Comparison of ENCODE assay signal across 13 mouse cellular contexts in genomic region chr11:88258212-88258611, GRCm38 (mm10). TPM values are rescaled to one million over a fixed set of nuclear protein-coding genes. Genes with fewer than 3 reads are reported as not detected.
A peak's percentile ranks its signal among the peaks of the same experiment; 100 is the strongest.
DNase-seq lines count a peak whose midpoint lies in the region; ATAC-seq and TF ChIP-seq lines count a peak whose summit lies in the region.
"Had no signal": no experiment of that assay in that cellular context is flagged by ENCODE, and none has a peak within 500 bp of the region (broad histone marks: within the 10 kb centered on the region; RNA-seq: fewer than 3 reads in every experiment).

No protein-coding gene starts in this region.

- ATAC-seq in liver, embryonic 12.5 days: no peak
- ATAC-seq in activated CD4-positive, CD25-positive, alpha-beta regulatory T cell, adult 4 months: no peak

- H3K4me1 ChIP-seq in liver, adult 2 months (ENCODE audit: control insufficient read depth, insufficient read depth, low read length): no peaks in the 10 kb centered on the region
- H3K4me1 ChIP-seq in liver, embryonic 12.5 days: 0 out of 2 replicates have a peak, but pooled peaks cover under 1% of the 10 kb centered on the region

- TF ChIP-seq CTCF in liver, adult 2 months (IDR thresholded peaks at IDR 0.05; ENCODE audit: low read depth, low read length): peak; percentile 28; the same call in 1 of the 2 replicates
- peak; percentile 28; the same call in 1 of the 2 replicates for TF ChIP-seq CTCF in brain, embryonic 14.5 days (IDR thresholded peaks at IDR 0.05; ENCODE audit: borderline replicate concordance, extremely low read depth, insufficient read depth, insufficient read length)

- peaks cover 4% of the 10 kb centered on the region; the same call in 1 of the 2 replicates for H3K9me3 ChIP-seq in liver, embryonic 12.5 days (replicated peaks)
- H3K9me3 ChIP-seq: limb, embryonic 10.5 days had no signal

- H3K36me3 ChIP-seq in liver, adult 2 months (ENCODE audit: control insufficient read depth, insufficient read depth, low read length): no peaks in the 10 kb centered on the region
- H3K36me3 ChIP-seq in liver, embryonic 12.5 days: no peaks in the 10 kb centered on the region
- H3K36me3 ChIP-seq: heart, embryonic 12.5 days; hindbrain, embryonic 13.5 days; limb, embryonic 10.5 days had no signal

- peaks cover 18% of the 10 kb centered on the region; the same call in 1 of the 2 replicates for H3K27me3 ChIP-seq in liver, adult 2 months (ENCODE audit: control insufficient read depth, insufficient read depth, low read length)
- peaks cover 40% of the 10 kb centered on the region for H3K27me3 ChIP-seq in liver, embryonic 12.5 days (replicated peaks)
- H3K27me3 ChIP-seq: heart, embryonic 12.5 days; hindbrain, embryonic 13.5 days had no signal

- no peaks in the 10 kb centered on the region for H3K79me2 ChIP-seq in liver, adult 2 months (ENCODE audit: control insufficient read depth, insufficient read depth, low read length)

- no peak for DNase-seq in liver, adult 2 months (ENCODE audit: extremely low read depth, low read depth, low spot score)
- DNase-seq in A20 (ENCODE audit: low read depth, low spot score): peak; percentile 51
- DNase-seq in CD4-positive helper T cell, adult 2 months (ENCODE audit: low read depth, low spot score): peak; percentile 16
- no peak for DNase-seq in brain, embryonic 14.5 days (ENCODE audit: low read depth)
- no peak for DNase-seq in embryo, embryonic 10.5 days (ENCODE audit: low spot score)
- DNase-seq: kidney, postnatal 36 days had no signal

- no peak overlapping the region for H3K4me3 ChIP-seq in liver, adult 2 months (ENCODE audit: insufficient read depth, low read depth, low read length)
- H3K4me3 ChIP-seq in liver, embryonic 12.5 days: no peak overlapping the region
- H3K4me3 ChIP-seq: heart, embryonic 12.5 days; hindbrain, embryonic 13.5 days; limb, embryonic 10.5 days had no signal

- 87% methylated on average over 4 of the region's 4 CpGs for WGBS in liver, adult 2 months
- WGBS in liver, embryonic 12.5 days (ENCODE audit: insufficient replicate concordance): 54% methylated on average over 4 of the region's 4 CpGs

- H3K4me2 ChIP-seq in liver, embryonic 12.5 days: no peak overlapping the region
- H3K4me2 ChIP-seq: heart, embryonic 12.5 days; hindbrain, embryonic 13.5 days had no signal

- H3K9ac ChIP-seq in liver, adult 2 months (ENCODE audit: low read depth, low read length): no peak overlapping the region
- no peak overlapping the region for H3K9ac ChIP-seq in liver, embryonic 12.5 days
- H3K9ac ChIP-seq: heart, embryonic 12.5 days; hindbrain, embryonic 13.5 days had no signal

- H3K27ac ChIP-seq in liver, adult 2 months (replicated peaks; ENCODE audit: insufficient read depth, low read depth, low read length): no peak overlapping the region
- no peak overlapping the region for H3K27ac ChIP-seq in liver, embryonic 12.5 days
- H3K27ac ChIP-seq: hindbrain, embryonic 13.5 days; limb, embryonic 10.5 days had no signal

- no peak for TF ChIP-seq POLR2A in liver, adult 2 months (IDR thresholded peaks at IDR 0.05; ENCODE audit: extremely low read depth, insufficient read depth, low read length)
- TF ChIP-seq POLR2A in brain, embryonic 14.5 days (IDR thresholded peaks at IDR 0.05; ENCODE audit: borderline replicate concordance, extremely low read depth, insufficient read depth, insufficient read length, poor library complexity, severe bottlenecking): no peak

RNA-seq across cellular contexts. Expression of gene Ccdc182, which starts 35.6 kb away (rescaled TPM):
- total RNA-seq in liver, adult 2 months (2014; rRNA removed): not detected in 2 replicates
- not detected in 2 replicates for polyA plus RNA-seq in liver, adult 2 months (2012; rRNA removed)
- 0.10 and 0.14 TPM in 2 replicates for polyA plus RNA-seq in liver, embryonic 12.5 days (2016; fragmentation: Nextera tagmentation; extraction: Ambion mirVana)
- polyA plus RNA-seq in brain, embryonic 14.5 days (2012; rRNA removed): 0.20 and 0.30 TPM in 2 replicates
- polyA plus RNA-seq in activated CD4-positive, CD25-positive, alpha-beta regulatory T cell, adult 4 months (2017; shearing (Covaris generic)): not detected
- total RNA-seq: common myeloid progenitor, adult 5-6 weeks; monocyte, adult 5-6 weeks had no signal
- polyA plus RNA-seq: heart, embryonic 12.5 days; limb, embryonic 10.5 days had no signal

RNA-seq across cellular contexts. Expression of gene Mrps23, which starts 54.0 kb away (rescaled TPM):
- 21.6 and 24.2 TPM in 2 replicates for total RNA-seq in liver, adult 2 months (2014; rRNA removed)
- 28.8 and 37.8 TPM in 2 replicates for polyA plus RNA-seq in liver, adult 2 months (2012; rRNA removed)
- polyA plus RNA-seq in liver, embryonic 12.5 days (2016; fragmentation: Nextera tagmentation; extraction: Ambion mirVana): 47.0 and 47.6 TPM in 2 replicates
- polyA plus RNA-seq in brain, embryonic 14.5 days (2012; rRNA removed): 74.9 and 79.0 TPM in 2 replicates
- polyA plus RNA-seq in activated CD4-positive, CD25-positive, alpha-beta regulatory T cell, adult 4 months (2017; shearing (Covaris generic)): 10 to 100 TPM; 96.8 to 98.7 TPM

Comparison
In these comparisons a context has a peak if more than half of its experiments do, and no peak if none do; other contexts are left out.
1. DNase-seq: peak in A20 (single experiment) and CD4-positive helper T cell, adult 2 months (single experiment); none in liver, adult 2 months (single experiment), brain, embryonic 14.5 days (single experiment) and embryo, embryonic 10.5 days (single experiment).